Mouse (Mus musculus) embryonic fibroblast, embryonic 13.5 days (primary cell): ENCODE measurements around the gene Ptprt.

Experiments
- CTCF ChIP-seq: IDR thresholded peaks from 2 replicates; pipeline ENCODE4 v1.5.1; 2011; ENCODE audit warnings: mild to moderate bottlenecking, control low read depth, low read length, moderate library complexity, borderline replicate concordance; ENCODE audit not compliant: insufficient read depth
- POLR2A ChIP-seq: IDR thresholded peaks from 2 replicates; pipeline ENCODE4 v1.6.1; 2011; ENCODE audit warnings: low read depth, mild to moderate bottlenecking, control low read depth, low read length, moderate library complexity

DNA sequence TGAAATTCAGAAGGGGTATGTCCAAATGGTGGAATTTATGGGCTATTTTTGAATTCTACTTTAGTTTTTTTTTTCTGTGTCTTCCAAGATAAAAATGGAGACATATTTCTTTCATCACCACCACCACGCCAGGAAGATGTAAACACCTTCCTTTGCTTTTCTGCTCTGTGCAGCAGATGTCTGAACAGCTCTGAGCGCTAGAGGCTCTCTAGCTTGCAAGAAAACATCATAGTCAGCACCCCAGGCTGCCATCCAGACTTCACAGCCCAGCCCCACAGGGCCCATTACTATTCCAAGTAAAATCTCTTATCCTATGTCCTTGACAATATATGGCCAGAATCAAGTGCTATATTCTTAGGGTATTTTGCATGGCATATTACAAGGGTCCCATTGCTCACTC, 542.9 kb downstream of the Ptprt start:
- TF ChIP-seq CTCF (no peak), POLR2A (no peak)
